Mouse (Mus musculus) heart, adult 2 months (tissue): ENCODE measurements around the gene Smarca4. TPM values are rescaled to one million over a fixed set of nuclear protein-coding genes. Genes with fewer than 3 reads are reported as not detected.
"Not testable (repeated sequence)": the region's sequence is repeated elsewhere in the genome, so short reads cannot be mapped to it uniquely, and the experiment has no call there.

Experiments used
- DNase-seq, 2 experiments: peaks; one replicate each; pipeline ENCODE4 v3.0.0; 2021
- H3K27ac ChIP-seq: fragments of 200-600 bp; 2 replicates; pipeline ENCODE4 v1.8.1; 2022
- H3K27me3 ChIP-seq: fragments of 200-500 bp; 2 replicates; pipeline ENCODE4 v1.6.1; 2012; ENCODE audit warnings: mild to moderate bottlenecking, low read length, inconsistent platforms, mixed read lengths; ENCODE audit not compliant: control insufficient read depth, insufficient read depth
- H3K36me3 ChIP-seq: fragments of 200-500 bp; 2 replicates; pipeline ENCODE4 v1.6.1; 2012; ENCODE audit warnings: low read length, inconsistent platforms; ENCODE audit not compliant: control insufficient read depth, insufficient read depth
- H3K4me1 ChIP-seq: fragments of 200-500 bp; 2 replicates; pipeline ENCODE4 v1.6.1; 2011; ENCODE audit warnings: low read length; ENCODE audit not compliant: control insufficient read depth, insufficient read depth
- H3K4me3 ChIP-seq: fragments of 200-600 bp; 2 replicates; pipeline ENCODE4 v1.8.1; 2022
- H3K79me2 ChIP-seq: fragments of 200-500 bp; replicated peaks from 2 replicates; pipeline ENCODE4 v1.6.1; 2012; ENCODE audit warnings: mild to moderate bottlenecking, inconsistent platforms, low read length, moderate library complexity, mixed read lengths; ENCODE audit not compliant: control insufficient read depth, insufficient read depth
- H3K9ac ChIP-seq: fragments of 200-500 bp; 2 replicates; pipeline ENCODE4 v1.6.1; 2012; ENCODE audit warnings: low read depth, mild to moderate bottlenecking, control low read depth, inconsistent platforms, low read length, mixed read lengths
- CTCF ChIP-seq: fragments of 200-600 bp; IDR thresholded peaks from 2 replicates; pipeline ENCODE4 v1.8.1; 2022; ENCODE audit warnings: antibody characterized with exemption, mild to moderate bottlenecking, moderate library complexity
- EP300 ChIP-seq: fragments of 200-500 bp; IDR thresholded peaks from 2 replicates; pipeline ENCODE4 v1.6.1; 2011; ENCODE audit warnings: low read depth, low read length, control low read depth; ENCODE audit not compliant: insufficient read depth
- POLR2A ChIP-seq: fragments of 200-500 bp; IDR thresholded peaks from 2 replicates; pipeline ENCODE4 v1.6.1; 2011; ENCODE audit warnings: mild to moderate bottlenecking, low read depth, low read length, control low read depth; ENCODE audit not compliant: insufficient read depth
- WGBS: fragments of 180-500 bp; shearing (Covaris S2); methylation state at CpG from one replicate; pipeline ENCODE4 v1.1.7; 2018; 5-methylcytosine and 5-hydroxymethylcytosine counted together
- intact Hi-C: fragments of 180-260 bp; cut with DNase I; formaldehyde crosslinking; loops from one replicate; pipeline ENCODE4 v1.15.1; 2025
- polyA plus RNA-seq: library from polyadenylated mRNA; depleted of rRNA; stranded (reverse); fragments of >200 nt; gene quantifications from 2 replicates; pipeline ENCODE4 v1.2.3, GENCODE M21; 2012
- total RNA-seq, 2 experiments: library from RNA; stranded (reverse); gene quantifications; 2 replicates each; pipeline ENCODE4 v1.2.3; 2021

Gene Smarca4
- total and polyA plus RNA-seq, 3 experiments = 21.5 to 47.0 (median 43.5) TPM

GRCm38 (mm10) chr9:21692491-21692890, 76.5 kb downstream of the Smarca4 start:
- no peak for DNase-seq
- TF ChIP-seq CTCF (no peak), EP300 (no peak), POLR2A (no peak)
- Histone ChIP-seq H3K79me2 (no peaks in the 10 kb centered on the region), H3K27me3 (no peaks in the 10 kb centered on the region), H3K4me3 (no peak overlapping the region), H3K9ac (no peak overlapping the region), H3K27ac (no peak overlapping the region), H3K4me1 (no peaks in the 10 kb centered on the region), H3K36me3 (no peaks in the 10 kb centered on the region)
- intact Hi-C loops = loop anchor here (5.0 kb wide), 2 partner anchors 110 to 180 kb away; no protein-coding TSS in a partner anchor
- 94% methylated on average over 4 of the region's 4 CpGs for WGBS

GRCm38 (mm10) chr9:21694071-21694470, 78.1 kb downstream of the Smarca4 start:
- Histone ChIP-seq H3K79me2 (no peaks in the 10 kb centered on the region), H3K4me3 (no peak overlapping the region), H3K36me3 (no peaks in the 10 kb centered on the region), H3K27ac (no peak overlapping the region), H3K9ac (no peak overlapping the region), H3K27me3 (no peaks in the 10 kb centered on the region), H3K4me1 (no peaks in the 10 kb centered on the region)
- DNase-seq = no peak
- TF ChIP-seq POLR2A = no peak
- no peak for TF ChIP-seq CTCF
- no peak for TF ChIP-seq EP300
- intact Hi-C loops = loop anchor here (5.0 kb wide), 2 partner anchors 108 to 178 kb away; no protein-coding TSS in a partner anchor

DNA sequence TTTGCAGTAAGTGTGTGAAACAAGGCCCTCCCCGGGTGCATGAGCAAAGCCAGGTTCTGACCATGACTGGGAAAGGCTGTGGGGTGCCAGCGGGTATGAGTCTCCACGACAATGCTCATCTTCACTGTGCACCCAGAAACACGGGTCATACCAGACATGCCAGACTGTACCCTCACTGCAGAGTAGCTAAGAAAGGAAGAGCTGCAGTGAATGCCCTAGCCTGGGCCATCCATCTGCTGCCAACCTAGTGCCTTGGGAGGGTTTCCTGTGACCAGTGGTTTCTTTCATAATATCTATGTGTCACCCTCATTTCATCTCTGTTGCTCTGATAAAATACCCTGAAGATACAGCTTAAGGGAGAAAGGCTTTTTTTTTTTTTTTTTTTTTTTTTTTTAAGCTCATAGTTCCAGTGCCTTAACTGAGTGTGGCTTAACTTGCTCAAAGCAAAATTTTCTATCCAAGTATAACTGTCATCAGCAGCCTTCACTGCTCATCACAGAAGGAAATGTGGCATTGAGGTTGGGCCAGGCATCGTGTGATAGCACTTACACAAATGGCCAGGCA, 79.3 kb downstream of the Smarca4 start:
- 84% methylated on average over 5 of the region's 5 CpGs for WGBS

GRCm38 (mm10) chr9:21697121-21697520, 81.2 kb downstream of the Smarca4 start:
- no peaks in the 10 kb centered on the region for H3K36me3 ChIP-seq

More for the DNA sequence above, 79.3 kb downstream of the Smarca4 start:
- H3K4me1 ChIP-seq = no peaks in the 10 kb centered on the region
- H3K4me3 ChIP-seq = no peak overlapping the region
- DNase-seq = no peak
- no peaks in the 10 kb centered on the region for H3K36me3 ChIP-seq
- no peak overlapping the region for H3K9ac ChIP-seq
- no peaks in the 10 kb centered on the region for H3K79me2 ChIP-seq
- intact Hi-C loops = no loop called here
- no peaks in the 10 kb centered on the region for H3K27me3 ChIP-seq
- H3K27ac ChIP-seq = no peak overlapping the region
- TF ChIP-seq CTCF (no peak), EP300 (no peak), POLR2A (no peak)

DNA sequence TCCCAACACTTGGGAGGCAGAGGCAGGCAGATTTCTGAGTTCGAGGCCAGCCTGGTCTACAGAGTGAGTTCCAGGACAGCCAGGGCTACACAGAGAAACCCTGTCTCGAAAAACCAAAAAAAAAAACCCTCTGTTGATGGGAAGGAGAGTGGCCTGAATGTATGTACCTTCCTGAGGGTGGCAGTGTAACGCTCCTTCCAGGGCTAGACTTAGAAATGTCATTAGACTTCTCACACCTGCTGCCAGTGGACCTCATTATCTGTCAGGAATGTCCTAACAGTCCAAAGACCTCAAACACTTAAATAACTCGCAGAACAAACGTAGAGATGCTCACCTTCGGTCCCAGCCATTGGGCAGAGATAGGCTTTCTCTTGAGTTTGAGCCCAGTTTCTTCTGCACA, 83.3 kb downstream of the Smarca4 start:
- H3K4me3 ChIP-seq, H3K36me3 ChIP-seq, DNase-seq, H3K4me1 ChIP-seq, intact Hi-C loops, H3K27ac ChIP-seq, H3K27me3 ChIP-seq, H3K79me2 ChIP-seq, H3K9ac ChIP-seq: not testable (repeated sequence)
- 63% methylated on average over 6 of the region's 6 CpGs for WGBS
- TF ChIP-seq CTCF = peak; percentile 36

More at GRCm38 (mm10) chr9:21697121-21697520, 81.2 kb downstream of the Smarca4 start:
- Histone ChIP-seq H3K4me3 (no peak overlapping the region), H3K27ac (no peak overlapping the region), H3K9ac (no peak overlapping the region), H3K4me1 (no peaks in the 10 kb centered on the region), H3K79me2 (no peaks in the 10 kb centered on the region), H3K27me3 (no peaks in the 10 kb centered on the region)
- DNase-seq = no peak
- WGBS = 65% methylated on average over 6 of the region's 6 CpGs
- intact Hi-C loops = no loop called here
- TF ChIP-seq EP300 (no peak), POLR2A (no peak), CTCF (no peak)

DNA sequence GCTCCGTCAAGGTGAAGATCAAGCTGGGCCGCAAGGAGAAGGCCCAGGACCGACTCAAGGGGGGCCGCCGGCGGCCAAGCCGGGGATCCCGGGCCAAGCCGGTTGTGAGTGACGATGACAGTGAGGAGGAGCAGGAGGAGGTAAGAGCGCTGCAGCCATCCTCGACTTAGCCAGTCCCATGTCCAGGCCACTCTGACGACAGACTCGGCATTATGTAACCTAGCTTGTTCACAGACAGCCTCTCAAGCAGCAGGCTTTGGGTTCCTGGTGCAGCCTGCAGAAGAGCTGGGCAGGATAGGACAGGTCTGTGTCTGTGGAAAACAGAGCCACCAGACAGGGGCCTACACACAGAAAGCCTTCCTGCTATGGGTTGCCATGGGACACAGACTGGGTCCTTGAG, 85.1 kb downstream of the Smarca4 start:
- WGBS = 95% methylated on average over 14 of the region's 14 CpGs
- H3K9ac ChIP-seq = no peak overlapping the region
- no peak overlapping the region for H3K27ac ChIP-seq
- no peaks in the 10 kb centered on the region for H3K27me3 ChIP-seq
- no peak overlapping the region for H3K4me3 ChIP-seq
- no peak for DNase-seq
- no peaks in the 10 kb centered on the region for H3K36me3 ChIP-seq
- no peaks in the 10 kb centered on the region for H3K79me2 ChIP-seq
- TF ChIP-seq EP300 (no peak), CTCF (no peak), POLR2A (no peak)
- intact Hi-C loops = loop anchor here (5.0 kb wide), 1 partner anchor 46 kb away; no protein-coding TSS in a partner anchor
- peaks cover 1% of the 10 kb centered on the region; the same call in 1 of the 2 replicates for H3K4me1 ChIP-seq
